Mouse (Mus musculus) brain, embryonic 14.5 days (tissue): ENCODE measurements around the gene Nxn.

Experiments
- CTCF ChIP-seq: fragments of 200-500 bp; IDR thresholded peaks from 2 replicates; pipeline ENCODE4 v1.5.1; 2012; ENCODE audit warnings: inconsistent platforms, mild to moderate bottlenecking, moderate library complexity, borderline replicate concordance; ENCODE audit not compliant: insufficient read depth, insufficient read length; ENCODE audit errors: extremely low read depth
- POLR2A ChIP-seq: fragments of 200-500 bp; IDR thresholded peaks from 2 replicates; pipeline ENCODE4 v1.6.1; 2012; ENCODE audit warnings: mild to moderate bottlenecking, inconsistent platforms, borderline replicate concordance; ENCODE audit not compliant: poor library complexity, insufficient read depth, insufficient read length, severe bottlenecking; ENCODE audit errors: extremely low read depth

GRCm38 (mm10) chr11:76260208-76261050 lies 138.5 kb downstream of the Nxn start:
- TF ChIP-seq CTCF (no peak), POLR2A (no peak)
